Mouse (Mus musculus): ENCODE measurements around the gene Kmt2b. TPM values are rescaled to one million over a fixed set of nuclear protein-coding genes. Genes with fewer than 3 reads are reported as not detected.

Kmt2b gene
- 12.2 TPM for polyA plus RNA-seq (2017; shearing (Covaris generic))

DNA sequence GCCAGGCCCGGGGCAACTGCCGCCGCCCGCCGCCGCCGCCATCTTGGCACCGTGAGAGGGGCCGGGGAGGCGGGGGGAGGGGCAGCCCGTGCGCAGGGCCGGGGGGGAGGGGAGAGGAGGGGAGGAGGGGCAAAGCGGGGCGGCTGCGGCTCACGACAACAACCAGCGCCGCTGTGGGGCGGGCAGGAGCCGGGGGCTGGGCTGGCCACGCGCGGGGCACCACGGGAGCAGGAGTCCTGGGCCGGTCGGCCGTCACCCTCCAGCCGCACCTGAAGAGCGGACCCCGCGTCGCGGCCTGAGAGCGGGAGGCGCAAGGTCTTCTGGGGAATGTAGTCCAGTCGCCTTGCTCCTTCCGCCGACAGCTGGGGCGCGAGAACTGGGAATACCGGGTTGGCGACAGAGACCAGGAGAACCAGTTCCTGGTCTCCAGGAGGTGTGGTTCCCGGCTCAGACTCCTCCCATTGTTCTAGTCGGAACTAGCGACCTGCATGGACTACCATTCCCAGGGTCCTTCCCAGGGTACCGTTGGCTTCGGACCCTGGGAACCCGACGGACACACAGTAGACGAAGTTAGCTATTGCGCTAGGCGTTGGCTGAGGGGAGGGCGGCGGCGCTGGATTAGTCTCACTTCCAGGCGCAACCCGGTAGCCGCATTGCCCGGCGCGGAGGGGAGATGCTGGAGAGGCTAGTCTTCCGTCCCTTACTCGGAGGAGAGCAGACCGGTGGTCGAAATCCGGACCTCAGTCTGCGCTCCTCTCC, at the start of gene Kmt2b:
TSS of gene Kmt2b (minus strand) at position 51 of the 759 bp plus-strand sequence.

DNA sequence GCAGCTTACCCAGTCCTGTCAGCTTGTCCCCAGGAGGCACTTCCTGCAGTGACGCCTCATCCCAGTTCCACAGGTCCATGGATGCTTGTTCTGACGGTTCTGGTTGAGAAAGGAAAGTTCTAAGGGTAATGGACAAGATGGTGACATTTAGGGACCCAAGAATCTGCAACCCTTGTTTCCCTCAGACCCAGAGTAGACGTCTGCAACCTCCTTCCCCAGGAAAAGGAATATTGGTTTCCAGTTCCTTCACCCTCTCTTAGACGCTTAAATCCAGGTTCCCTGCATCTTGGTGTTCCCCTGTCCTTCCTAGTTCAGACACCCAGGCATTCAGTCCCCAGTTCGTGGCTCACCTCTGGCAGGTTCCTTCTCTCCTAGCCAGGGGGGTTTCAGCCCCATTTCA, 47.2 kb upstream of the Kmt2b start, which contains the start of gene Etv2:
TSS of gene Etv2 (minus strand) at position 101 of the 400 bp plus-strand sequence.

DNA sequence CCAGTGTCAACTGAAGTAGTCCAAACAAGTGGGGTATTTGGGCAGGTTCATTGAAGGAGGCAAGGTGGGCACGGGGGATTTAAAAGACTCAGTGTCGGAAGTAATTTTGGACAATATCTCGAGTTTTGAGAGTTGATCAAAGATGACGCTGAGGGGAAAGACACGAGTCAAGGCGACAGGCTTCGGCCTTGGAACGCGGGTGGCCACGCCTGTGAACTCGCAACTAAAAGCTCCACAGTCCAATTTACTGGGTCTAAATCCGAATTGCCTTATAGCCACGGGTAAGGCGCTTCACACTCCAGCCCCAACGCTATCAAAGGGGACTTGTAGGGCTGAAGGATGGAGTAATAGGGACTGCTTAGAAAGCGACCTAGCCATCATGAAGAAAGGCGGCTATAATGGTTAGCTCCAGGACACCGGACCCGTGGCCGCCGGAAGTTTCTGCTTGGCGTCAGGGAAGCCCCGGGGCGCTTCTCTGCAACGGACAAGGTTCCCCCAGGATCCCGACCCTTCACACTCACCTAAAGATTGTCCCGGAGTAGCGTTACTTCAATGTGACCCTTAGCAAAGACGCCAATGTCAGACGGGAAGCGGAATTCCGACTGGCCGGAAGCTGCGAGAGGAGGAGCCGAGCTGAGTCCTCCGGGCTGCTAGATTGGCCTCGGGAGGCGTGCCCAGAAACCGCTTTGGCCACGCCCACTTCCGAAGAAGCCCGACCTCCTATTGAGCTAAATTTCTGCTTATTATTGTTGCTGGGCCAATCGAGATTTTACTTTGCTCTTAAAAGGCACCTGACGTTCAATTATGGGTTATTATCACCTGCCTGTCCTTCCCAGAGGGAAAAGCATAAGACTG, 37.2 kb upstream of the Kmt2b start, which contains the start of gene Cox6b1:
TSS of gene Cox6b1 (minus strand) at position 622 of the 855 bp plus-strand sequence.

DNA sequence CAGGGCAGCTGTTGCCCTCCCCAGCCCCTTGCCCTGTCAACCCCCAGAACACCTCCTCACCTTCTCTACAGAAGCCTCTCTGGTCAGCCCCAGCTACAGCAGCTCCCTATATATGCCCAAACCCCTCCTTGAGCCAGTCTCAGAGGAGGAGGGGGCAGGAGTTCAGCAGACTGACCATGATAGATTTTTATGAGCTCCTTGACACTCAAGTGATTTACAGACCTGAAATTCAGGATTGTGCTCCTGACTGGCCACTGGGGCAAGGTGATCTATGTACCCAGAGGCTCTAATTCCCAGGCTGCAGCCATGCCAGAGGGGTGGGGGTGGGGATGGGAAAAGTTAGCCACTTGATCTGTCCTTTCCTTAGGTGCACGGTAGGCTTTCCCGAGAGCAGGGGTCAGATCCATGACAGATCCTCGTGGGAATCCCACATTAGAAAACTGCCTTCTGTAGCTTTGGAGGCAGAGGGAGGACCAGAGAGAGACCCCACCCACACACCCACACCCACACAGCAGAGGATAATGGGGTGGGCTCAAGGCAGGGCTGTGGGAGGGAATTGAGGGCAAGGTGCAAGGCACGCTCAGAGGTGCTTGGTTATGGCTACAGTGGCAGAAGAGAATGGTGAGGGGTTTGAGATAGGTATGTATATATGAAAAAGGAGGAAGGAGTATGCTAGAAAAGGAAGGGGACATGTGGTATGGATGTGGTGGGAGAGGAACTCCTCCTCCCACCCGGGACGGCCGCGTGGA, 24.3 kb upstream of the Kmt2b start, which contains the start of gene Upk1a:
TSS of gene Upk1a (minus strand) at position 194 of the 749 bp plus-strand sequence.

DNA sequence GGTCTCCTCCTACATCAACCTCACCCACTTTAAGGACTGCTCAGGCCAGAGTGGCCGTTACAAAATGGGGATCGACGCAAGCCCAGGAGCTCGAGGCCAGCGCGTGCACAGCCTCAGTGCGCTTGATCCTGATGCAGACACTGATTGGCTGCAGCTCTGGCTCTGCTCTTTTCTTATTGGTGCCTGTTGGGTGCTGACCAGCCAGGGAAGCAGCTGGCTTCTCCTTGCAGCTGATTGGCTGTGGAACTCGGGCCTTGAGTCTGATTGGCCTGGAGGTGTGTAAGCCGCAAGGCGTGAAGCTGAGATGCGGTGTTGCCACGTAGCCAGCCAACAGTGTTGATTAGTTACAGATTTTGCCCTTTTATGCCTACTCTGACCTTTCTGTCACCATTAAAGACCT, 10.3 kb upstream of the Kmt2b start, which contains the start of gene Zbtb32:
TSS of gene Zbtb32 (minus strand) at position 124 of the 400 bp plus-strand sequence.

DNA sequence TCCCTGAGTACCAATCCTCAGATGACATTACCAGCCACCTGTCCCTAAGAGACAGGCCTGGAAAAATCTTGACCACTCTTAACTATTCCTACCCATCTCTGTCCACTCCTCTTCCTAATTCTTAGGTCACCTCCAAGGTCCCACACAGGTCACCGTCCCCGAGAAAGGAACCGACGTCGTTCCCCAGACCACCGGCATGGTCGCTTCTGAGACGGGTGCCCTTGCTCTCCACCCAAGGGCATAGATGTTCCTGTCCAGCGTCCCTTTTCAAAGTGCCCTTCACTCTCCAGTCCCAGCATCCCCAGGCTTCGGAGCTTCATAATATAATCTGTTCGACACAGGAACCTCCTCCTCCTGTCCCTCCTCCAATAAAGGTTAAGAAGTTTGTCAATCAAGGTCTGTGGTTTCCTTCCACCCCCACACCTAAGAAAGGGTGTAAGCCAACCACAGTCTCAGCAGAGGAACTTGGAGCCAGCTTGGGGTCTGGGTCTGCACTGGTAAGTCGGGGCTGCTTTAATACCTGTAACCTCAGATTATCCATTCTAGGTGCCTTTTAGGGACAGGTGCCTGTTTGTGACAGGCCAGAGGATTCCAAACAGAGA, 23.5 kb downstream of the Kmt2b start, which contains the start of gene Igflr1:
TSS of gene Igflr1 (plus strand) at position 458 of the 602 bp plus-strand sequence.

DNA sequence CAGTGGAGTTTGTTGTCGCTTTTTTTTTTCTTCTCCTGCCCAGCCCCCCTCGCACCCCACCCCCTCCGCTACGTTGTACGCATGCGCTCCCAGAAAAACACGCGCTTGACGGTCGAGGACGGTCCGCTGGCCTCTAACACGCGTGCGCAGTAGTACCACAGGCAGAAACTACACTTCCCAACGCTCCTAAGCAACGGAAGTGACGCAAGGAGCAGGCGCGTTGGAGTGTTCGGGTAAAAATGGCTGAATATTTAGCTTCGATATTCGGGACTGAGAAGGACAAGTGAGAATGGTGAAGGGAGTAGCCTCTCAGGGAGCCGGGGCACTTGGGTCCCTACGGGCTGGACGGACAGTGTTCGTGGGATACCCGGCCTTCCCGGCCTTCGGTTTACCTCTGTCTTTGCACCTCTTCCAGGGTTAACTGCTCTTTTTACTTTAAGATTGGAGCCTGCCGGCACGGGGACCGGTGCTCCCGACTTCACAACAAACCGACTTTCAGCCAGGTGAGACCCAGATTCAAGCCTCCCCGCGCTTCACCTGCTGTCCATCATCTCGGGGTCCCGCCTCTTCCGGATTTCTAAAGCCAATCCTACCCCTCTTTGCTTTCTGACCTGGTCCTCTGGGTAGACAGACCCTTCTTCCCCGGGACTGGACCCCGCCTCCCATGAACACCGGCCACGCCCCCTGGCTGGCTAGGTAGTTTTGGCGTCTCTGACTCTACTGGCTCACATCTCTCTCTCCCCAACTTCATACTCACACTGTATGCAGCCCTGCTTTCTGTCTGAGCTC, 25.2 kb downstream of the Kmt2b start, which contains the start of the genes U2af1l4, Gm49396 and Psenen:
TSS of gene U2af1l4 (plus strand) at position 185 of the 789 bp plus-strand sequence.
TSS of gene Gm49396 (plus strand) at position 228 of the 789 bp plus-strand sequence.
TSS of gene Psenen (minus strand) at position 511 of the 789 bp plus-strand sequence.

DNA sequence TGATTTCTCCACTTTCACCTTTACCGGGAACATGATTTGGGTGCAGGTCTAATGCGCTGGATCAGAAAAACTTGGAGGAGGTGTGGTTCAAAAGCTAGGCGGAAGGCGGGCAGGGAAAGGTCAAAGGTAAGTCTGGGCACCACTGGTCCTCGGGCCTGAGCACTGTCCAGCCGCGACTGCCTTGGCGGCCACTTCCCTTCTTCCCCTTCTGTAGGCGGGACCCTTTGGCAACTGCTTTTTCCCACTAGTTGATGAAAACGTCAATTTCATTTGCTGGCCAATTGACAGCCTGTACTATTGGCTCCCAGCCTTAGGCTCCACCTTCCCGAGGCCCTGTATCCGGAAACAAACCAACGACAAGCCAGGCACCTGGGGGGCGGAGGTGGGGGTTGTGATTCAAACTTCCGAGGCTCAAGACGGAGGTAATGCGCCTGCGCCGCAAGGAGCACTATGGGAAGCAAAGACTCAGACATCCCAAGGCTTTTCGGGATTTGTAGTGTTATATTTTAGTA, 29.0 kb downstream of the Kmt2b start, which contains the start of gene Lin37:
TSS of gene Lin37 (minus strand) at position 396 of the 512 bp plus-strand sequence.

DNA sequence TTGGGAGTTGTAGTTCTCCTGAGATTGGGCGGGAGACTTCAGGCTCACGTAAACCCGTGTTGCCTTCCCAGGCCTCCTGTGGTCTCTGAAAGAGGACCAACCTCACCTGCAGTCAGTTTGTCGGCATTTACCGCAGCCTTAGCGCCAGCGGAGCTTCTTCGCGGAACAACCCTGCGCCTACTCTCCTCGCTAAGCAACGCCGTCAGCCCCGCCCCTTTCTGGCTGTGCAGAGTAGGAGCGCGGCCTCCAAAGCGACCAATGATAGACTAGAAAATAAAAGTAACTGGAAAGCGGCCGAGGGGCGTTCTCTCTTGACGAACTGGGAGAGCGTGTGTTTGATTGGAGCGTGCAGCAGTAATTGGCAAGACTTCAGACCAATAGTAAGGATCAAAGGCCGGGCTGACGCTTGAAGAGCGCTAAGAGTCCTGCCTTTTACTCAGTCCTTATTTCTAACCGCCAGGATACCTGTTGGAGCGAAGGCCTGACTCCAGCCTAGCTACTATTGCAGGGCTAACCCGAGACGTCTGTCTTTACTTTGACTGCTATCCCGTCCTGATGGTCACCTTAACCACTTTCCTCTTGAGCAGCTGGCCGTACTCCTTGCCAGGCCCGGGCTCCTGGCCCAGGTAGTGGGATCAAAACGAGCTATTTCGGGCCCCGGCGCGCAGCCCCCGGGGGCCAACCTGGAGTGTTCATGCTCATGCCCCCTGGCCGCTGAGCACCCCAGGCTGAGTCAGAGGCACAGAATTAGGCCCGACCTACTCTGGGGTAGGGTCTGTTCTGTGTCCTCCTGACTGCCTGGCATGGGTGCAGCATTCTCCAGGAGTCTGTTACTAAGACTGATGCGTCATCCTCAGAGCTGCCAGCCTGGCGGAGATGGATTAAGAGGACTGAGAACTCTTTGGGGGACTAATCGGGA, 36.2 kb downstream of the Kmt2b start, which contains the start of the genes Hspb6 and Proser3:
TSS of gene Hspb6 (plus strand) at position 77 of the 919 bp plus-strand sequence.
TSS of gene Proser3 (minus strand) at position 198 of the 919 bp plus-strand sequence.

DNA sequence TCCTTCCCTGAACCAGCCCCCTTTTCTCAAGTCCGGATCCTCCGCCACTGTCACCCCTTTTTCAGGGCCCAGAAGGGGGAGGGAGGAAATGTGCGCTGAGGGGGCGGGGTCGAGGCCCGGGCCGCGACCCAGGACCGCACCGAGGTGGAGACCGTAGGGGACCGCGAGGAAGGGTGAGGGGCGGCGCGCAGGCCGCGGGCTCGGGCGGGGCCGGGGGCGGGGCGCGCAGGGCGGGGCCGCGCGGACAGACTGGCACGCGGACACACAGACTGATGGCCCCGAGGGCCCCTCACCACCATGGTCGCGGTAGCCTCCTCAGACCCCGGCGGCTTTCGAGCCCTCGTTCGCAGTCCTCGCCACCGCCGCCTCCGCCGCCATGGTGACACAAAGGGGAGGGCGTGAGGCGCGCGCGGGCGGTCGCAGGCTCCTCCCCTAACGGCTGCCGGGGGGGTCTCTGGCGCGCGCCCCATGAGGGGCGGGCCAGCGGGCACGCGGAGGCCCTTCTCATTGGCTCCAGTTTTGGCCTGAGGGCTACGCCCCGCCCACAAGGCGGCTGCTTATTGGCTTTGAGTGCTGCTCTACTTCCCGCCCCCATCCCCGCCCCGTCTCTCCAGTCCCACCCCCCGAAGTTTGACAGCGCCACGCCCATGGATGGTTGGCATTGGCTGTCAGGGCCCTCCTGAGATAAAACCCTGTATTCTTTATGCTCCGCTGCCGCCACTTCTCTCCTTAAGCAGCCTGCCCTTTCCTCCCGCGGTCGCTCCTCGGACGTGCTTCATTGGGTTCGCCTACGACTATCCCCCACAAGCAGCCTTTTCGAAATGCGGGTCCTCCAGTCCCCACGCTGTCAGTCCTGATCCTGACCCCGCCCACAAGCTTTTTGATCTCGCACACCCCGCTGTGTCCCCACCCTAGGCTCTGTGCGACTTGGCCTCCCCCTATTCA, 53.6 kb downstream of the Kmt2b start, which contains the start of gene Arhgap33:
TSS of gene Arhgap33 (minus strand) at position 428 of the 945 bp plus-strand sequence.

Other genes with a start within 250 kb of the Kmt2b start
- gene Lrfn3, start 226.0 kb downstream of the Kmt2b start, polyA plus RNA-seq (2017; shearing (Covaris generic)): not detected
- 7.6 TPM for gene Tyrobp, start 175.0 kb downstream of the Kmt2b start, polyA plus RNA-seq (2017; shearing (Covaris generic))
- 400 TPM for gene Hcst, start 168.9 kb downstream of the Kmt2b start, polyA plus RNA-seq (2017; shearing (Covaris generic))
- gene Nfkbid, start 167.0 kb downstream of the Kmt2b start, polyA plus RNA-seq (2017; shearing (Covaris generic)): 106 TPM
- gene Aplp1, start 143.2 kb downstream of the Kmt2b start, polyA plus RNA-seq (2017; shearing (Covaris generic)): 5.2 TPM
- not detected for gene Kirrel2, start 131.0 kb downstream of the Kmt2b start, polyA plus RNA-seq (2017; shearing (Covaris generic))
- not detected for gene Nphs1, start 130.4 kb downstream of the Kmt2b start, polyA plus RNA-seq (2017; shearing (Covaris generic))
- gene Prodh2, start 95.1 kb downstream of the Kmt2b start, polyA plus RNA-seq (2017; shearing (Covaris generic)): not detected
- 1.1 TPM for gene Arhgap33, start 53.7 kb downstream of the Kmt2b start, polyA plus RNA-seq (2017; shearing (Covaris generic))
- 3.2 TPM for gene Hspb6, start 36.5 kb downstream of the Kmt2b start, polyA plus RNA-seq (2017; shearing (Covaris generic))
- gene Proser3, start 36.4 kb downstream of the Kmt2b start, polyA plus RNA-seq (2017; shearing (Covaris generic)): 10.4 TPM
- gene Lin37, start 28.9 kb downstream of the Kmt2b start, polyA plus RNA-seq (2017; shearing (Covaris generic)): 108 TPM
- 42.0 TPM for gene U2af1l4, start 25.4 kb downstream of the Kmt2b start, polyA plus RNA-seq (2017; shearing (Covaris generic))
- 105 TPM for gene Gm49396, start 25.4 kb downstream of the Kmt2b start, polyA plus RNA-seq (2017; shearing (Covaris generic))
- gene Psenen, start 25.1 kb downstream of the Kmt2b start, polyA plus RNA-seq (2017; shearing (Covaris generic)): 242 TPM
- 243 TPM for gene Igflr1, start 23.3 kb downstream of the Kmt2b start, polyA plus RNA-seq (2017; shearing (Covaris generic))
- 17.6 TPM for gene Zbtb32, start 10.2 kb upstream of the Kmt2b start, polyA plus RNA-seq (2017; shearing (Covaris generic))
- gene Upk1a, start 24.1 kb upstream of the Kmt2b start, polyA plus RNA-seq (2017; shearing (Covaris generic)): 0.45 TPM
- gene Cox6b1, start 37.4 kb upstream of the Kmt2b start, polyA plus RNA-seq (2017; shearing (Covaris generic)): 808 TPM
- not detected for gene Etv2, start 47.1 kb upstream of the Kmt2b start, polyA plus RNA-seq (2017; shearing (Covaris generic))
- gene Rbm42, start 61.6 kb upstream of the Kmt2b start, polyA plus RNA-seq (2017; shearing (Covaris generic)): 206 TPM
- gene Haus5, start 76.3 kb upstream of the Kmt2b start, polyA plus RNA-seq (2017; shearing (Covaris generic)): 31.3 TPM
- gene Pmis2, start 82.9 kb upstream of the Kmt2b start, polyA plus RNA-seq (2017; shearing (Covaris generic)): not detected
- not detected for gene 2200002J24Rik, start 110.2 kb upstream of the Kmt2b start, polyA plus RNA-seq (2017; shearing (Covaris generic))
- gene Atp4a, start 123.5 kb upstream of the Kmt2b start, polyA plus RNA-seq (2017; shearing (Covaris generic)): not detected
- gene Tmem147, start 140.8 kb upstream of the Kmt2b start, polyA plus RNA-seq (2017; shearing (Covaris generic)): 109 TPM
- 0.32 TPM for gene Gapdhs, start 155.0 kb upstream of the Kmt2b start, polyA plus RNA-seq (2017; shearing (Covaris generic))
- gene Sbsn, start 162.7 kb upstream of the Kmt2b start, polyA plus RNA-seq (2017; shearing (Covaris generic)): 1.5 TPM
- gene Dmkn, start 175.0 kb upstream of the Kmt2b start, polyA plus RNA-seq (2017; shearing (Covaris generic)): not detected
- gene Krtdap, start 199.2 kb upstream of the Kmt2b start, polyA plus RNA-seq (2017; shearing (Covaris generic)): not detected
- not detected for gene Ffar2, start 235.0 kb upstream of the Kmt2b start, polyA plus RNA-seq (2017; shearing (Covaris generic))

Data from activated CD4-positive, CD25-positive, alpha-beta regulatory T cell, adult 9 weeks (primary cell).